Mouse (Mus musculus) adrenal gland (tissue): Measurements from ENCODE around the gene Bahd1.

ENCODE experiments used
- intact Hi-C: fragments of 180-260 bp; cut with DNase I; formaldehyde crosslinking; loops from one replicate; pipeline ENCODE4 v1.15.1; 2025

Bahd1 gene

DNA sequence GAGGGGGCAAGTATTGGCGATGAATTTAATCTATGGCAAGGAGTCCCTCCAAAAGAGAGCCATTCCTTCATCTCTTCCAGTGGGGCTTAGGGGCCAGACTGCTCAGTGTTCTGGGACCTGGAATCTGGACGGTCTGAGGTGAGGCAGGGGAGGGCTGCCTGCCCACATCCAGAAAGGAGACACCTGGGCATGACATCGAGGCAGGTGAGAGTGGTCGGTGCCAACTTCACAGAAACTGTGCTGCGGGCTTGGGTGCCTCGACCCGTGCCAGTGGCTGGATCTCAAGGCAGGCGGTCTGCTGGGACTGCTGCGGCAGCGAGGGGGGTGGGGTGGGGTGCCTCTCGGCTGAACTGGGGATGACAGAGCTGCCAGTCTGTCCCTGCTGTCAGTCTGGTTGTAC, 2.4 kb upstream of the Bahd1 start:
- intact Hi-C loops, result no loop called here

DNA sequence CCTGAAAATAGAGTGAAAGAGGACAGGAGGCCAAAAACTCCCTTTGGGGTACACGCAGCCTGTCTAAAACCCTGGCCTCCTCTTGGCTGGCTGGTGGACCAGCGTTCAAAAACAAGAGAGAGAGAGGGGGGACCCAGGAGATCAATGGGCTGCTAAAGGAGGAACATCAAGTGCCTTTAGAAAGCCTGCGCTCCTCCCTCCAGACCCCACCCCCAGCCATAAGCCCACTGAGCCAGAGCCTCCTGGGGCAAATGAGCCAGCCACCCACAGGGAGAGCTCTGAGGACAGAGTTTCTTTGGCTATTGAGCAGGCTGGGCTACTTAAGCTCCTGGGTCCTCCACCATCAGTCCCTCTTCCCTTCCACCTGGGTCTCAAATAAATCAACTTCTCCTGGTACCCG, 1.4 kb upstream of the Bahd1 start:
- intact Hi-C loops, result no loop called here

DNA sequence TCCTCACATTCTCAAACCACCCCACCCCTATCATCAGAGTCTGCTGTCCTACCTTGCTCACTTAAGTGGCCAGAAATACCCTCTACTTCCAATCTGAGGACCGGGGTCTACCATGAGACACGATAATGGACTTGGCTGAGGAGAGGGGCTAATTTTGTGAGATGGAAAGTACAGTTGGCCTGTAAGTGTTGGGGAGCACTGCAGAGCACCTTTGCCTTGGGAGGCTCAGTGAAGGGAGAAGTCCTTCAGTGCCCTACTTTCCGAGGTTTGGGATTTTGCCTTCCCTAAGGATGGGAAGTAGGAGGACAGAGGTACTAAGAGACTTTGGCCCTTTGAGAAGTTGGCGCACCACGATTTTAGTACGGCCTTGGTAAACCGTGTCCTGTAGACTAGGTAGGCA, 871 bp upstream of the Bahd1 start:
- intact Hi-C loops, result no loop called here

DNA sequence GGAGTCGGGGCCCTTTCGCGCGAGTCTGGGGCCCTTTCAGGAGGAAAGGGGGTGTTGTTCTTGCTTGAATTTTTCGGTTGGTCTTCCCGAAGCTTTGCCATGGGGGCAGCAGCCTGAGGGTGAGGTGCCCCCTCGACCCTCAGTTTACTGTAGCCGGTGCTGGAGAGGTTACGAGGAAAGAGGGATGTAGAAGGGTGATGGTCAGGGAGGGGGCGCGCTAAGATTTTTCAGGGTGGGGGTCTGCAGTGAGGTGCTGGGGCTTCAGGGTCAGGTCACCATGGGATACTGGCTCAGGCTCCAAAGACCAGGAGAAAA, 606 bp downstream of the Bahd1 start:
- intact Hi-C loops, result loop anchor here (5.0 kb wide), 1 partner anchor 72 kb away; no protein-coding TSS in a partner anchor

DNA sequence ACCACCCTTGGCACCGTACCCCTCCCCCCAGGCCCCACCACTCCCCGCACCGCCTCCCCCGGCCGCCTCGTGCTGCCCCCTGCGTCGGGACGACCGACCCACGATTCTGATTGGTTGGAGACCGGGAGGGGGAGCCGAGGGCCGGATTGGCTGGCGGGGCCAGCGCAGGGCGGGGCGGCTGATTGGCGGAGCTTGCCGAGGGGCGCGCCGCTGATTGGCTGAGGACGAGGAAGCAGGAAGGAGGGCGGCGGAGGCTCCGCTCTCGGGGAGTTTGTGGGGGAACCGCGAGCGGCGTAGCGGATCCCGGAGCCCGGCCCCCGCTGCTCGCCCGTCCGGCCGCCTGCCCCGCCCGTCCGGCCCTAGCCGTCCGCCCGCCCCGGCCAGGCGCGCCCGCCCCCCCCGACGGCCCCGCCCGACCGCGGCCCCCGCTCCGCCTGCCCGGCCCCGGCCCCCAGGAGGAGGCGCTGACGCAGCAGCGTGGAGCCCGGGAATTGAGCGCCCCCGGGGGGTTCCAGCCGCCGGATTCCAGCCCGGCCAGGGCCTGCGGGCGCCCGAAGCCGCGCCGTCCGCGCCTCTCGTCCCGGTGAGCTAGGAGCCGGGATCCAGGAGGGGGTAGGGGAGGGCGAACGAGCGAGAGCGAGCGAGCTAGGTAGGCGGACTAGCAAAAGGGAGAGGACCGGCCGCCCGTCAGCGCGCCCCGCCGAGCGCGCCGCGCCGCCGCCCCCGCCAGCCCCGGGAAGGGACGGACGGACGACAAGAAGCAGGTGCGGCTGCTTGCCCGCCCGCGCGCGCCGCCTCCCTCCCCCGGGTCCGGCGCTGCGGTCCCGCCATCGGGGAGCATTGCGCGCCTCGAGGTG, 1.2 kb downstream of the Bahd1 start:
- intact Hi-C loops, result loop anchor here (5.0 kb wide), 1 partner anchor 71 kb away; no protein-coding TSS in a partner anchor

DNA sequence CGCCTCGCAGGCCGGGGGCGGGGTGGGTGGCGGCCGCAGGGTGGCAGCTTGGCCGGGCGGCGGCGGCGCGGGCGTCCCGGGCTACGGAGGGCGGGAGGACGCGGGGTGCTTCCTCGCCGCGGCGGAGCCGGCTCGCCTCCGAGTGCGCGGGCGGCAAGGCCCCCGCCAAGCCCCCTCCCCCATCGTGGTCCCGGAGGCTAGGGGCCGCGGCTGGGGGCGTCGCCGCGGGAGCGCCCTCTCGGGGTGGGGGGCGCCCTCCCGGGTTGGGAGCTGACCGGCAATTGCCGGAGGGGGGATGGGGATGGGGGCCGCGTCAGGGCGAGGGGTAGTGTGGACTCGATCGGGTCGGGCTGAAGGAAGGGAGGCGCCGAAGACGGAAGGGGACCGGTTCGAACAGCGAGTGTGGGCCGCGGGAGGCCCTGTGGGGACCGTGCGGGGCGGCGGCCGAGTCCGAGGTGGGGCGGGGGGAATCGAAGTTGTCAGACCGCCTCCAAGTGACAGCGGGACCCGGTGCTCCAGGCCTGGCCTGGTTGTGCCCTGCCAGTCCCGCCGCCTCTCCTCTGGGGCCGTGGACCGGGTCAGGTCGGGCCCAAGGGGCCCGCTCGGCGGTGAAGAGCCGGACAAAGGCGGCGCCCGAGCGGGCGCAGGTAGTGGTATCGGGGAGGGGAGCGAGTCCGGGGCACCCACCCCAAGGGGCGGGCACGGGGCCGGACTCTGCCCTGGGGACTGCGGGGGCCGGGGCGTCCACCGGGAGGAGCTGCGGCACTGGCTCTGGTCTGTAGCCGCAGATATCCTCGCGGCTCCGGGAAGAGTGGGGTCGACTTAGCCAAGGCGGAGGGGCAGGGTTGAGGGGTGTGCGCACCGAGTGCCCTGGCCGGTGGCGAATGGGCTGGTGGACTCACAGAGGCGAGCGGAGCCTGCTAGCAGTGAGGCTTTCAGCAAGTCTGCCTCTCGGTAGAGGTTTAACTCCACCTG, 2.2 kb downstream of the Bahd1 start:
- intact Hi-C loops, result loop anchor here (5.0 kb wide), 1 partner anchor 70 kb away; no protein-coding TSS in a partner anchor

DNA sequence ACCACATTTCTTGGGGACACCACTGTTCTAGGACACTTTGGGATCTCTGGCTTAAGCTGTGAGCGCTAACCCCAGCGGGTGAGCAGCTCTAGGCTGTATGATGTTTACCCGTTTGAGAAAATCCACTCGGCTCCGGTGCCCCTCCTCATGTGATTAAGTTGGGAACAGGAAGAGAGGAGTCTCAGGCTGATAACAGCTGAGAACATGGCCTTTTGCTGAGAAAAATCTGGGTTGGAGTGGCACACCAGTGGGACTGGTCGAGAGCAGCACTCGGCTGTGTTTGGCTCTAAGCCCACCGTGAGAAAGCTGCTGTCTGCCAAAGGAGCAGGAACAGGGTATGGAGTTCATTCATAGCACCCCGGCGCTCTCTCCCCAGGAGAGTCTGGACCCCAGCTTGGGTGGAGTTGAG, 3.2 kb downstream of the Bahd1 start:
- intact Hi-C loops, result loop anchor here (5.0 kb wide), 1 partner anchor 69 kb away; no protein-coding TSS in a partner anchor

DNA sequence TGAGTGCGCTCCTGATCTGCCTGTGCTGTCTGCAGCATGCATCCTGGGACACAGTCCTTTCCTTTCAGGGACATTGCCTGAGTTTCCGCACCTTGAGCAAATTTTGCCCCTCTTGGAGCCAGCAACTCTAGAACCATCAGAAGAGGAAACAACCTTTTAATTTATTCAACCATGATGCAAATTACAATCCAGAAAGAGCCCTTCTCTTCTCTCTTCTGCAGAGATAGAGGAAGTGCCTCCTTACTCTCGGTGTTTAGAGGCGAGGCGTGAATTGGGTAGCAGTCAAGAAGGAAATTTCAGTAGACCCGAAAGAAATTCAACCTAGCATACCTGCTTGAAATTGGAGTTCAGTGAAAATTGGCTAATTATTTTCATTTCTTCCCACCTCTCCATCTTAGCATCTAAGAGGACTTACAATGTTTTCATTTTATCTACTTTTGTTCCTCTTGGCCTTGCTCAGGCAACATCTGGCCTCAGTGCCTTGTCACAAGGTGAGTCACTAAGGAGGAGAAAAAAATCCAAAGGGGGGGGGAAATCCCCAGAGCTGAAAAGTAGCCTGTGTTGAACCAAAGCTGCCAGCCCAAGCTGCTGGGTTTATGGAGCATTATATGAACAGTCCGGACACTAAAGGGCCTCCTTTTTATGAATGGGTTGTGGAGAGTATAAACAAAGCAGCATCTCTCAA, 5.4 kb downstream of the Bahd1 start:
- intact Hi-C loops, result no loop called here

DNA sequence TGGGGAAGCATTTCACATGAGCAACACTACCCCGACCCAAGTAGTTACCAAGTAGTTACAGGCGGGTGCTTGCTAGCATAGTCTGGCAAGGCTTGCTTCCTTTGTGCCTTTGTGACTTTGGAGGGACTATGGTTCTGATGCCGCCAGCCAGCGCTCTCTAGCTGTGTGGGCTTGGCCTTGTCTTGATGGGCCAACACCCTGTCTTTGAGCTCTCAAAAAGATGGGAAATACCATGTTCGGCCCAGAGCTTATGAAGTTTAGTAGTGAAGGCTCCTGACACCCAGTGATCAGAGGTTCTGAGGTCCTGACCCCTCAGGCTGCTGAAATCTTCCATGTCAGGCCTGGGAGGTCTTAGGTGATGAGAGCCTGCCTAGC, 5.9 kb downstream of the Bahd1 start:
- intact Hi-C loops, result no loop called here

DNA sequence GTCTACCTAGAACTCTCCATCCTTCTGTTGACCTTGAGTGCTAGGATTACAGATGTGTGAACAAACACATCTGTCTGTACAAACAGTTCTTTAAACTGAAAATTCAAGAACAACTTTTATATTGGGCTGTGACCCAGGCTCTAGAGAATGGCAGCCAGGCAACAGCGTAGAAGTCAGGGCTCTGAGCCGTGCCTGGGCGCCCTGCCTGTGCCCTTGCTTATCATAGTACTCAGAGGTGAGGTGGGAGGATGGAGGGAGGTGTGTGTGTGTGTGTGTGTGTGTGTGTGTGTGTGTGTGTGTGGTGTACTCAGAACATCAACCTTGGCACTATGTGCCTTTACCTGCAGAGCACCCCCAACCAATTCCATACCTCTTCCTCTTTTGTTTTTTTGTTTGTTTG, 7.6 kb downstream of the Bahd1 start:
- intact Hi-C loops, result no loop called here

DNA sequence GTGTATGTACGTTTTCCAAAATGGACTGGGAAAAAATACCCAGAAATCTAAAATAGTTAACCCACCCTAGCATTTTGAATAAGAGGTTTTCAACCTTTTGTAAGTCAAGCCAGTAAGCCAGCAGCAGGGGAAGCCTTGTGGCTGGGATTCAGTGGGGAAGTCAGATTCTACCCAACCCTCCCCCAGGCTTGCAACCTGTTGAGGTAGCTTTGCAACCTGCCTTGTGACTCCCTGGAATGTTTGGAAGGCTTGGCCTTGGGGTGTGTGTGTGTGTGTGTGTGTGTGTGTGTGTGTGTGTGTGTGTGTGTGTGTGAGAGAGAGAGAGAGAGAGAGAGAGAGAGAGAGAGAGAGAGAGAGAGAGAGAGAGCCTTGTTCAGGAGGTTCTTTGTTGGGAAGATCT, 9.0 kb downstream of the Bahd1 start:
- intact Hi-C loops, result no loop called here

DNA sequence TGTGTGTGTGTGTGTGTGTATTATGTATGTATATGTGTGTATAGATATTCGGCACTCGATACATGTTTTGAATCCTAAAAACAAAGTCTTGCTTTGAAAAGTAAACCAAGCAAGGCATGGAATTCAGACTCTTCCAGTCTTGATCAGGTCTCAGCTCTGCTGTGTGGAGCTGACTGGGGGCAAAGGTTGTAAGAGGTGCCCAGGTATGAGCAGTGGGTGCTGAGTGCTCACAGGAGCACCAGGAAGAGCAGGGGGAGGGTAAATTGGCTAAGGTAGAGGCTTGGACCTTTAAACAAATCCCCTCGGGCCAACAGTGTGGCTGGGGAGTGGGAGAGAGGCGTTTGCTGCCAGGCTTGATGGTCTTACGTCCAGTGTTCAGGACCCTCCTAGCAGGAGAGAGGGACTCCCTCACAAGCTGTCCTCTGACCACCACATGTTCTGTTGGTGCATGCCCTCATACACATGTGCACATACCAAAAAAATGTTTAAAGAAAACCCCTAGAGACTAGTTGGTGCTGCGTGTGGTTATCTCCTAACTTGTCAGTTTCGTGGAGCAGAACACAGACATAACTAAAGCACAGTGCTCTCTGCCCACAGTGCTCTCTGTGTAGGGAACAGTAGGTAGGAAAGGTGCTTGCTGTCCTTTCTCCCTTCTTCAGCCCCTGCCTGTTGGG, 10.6 kb downstream of the Bahd1 start:
- intact Hi-C loops, result no loop called here

DNA sequence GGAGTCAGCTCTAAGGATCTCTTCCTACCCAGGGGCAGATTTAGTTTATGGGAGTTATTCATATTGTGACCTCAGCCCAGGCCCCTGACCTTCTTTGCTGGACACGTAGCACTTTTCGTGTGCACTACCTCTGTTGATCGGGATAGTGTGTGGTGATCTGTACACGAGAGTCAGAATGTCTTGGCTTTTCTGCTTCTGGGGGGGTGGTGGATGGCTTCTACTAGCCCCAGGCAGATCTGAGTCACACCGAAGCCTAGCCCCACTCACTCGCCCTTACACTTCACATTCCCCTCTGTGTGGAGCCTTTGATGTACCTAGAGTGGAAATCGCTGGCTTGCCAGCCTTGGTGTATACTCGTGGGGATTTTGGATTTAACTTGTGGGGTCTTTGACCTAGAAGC, 12.5 kb downstream of the Bahd1 start:
- intact Hi-C loops, result no loop called here

DNA sequence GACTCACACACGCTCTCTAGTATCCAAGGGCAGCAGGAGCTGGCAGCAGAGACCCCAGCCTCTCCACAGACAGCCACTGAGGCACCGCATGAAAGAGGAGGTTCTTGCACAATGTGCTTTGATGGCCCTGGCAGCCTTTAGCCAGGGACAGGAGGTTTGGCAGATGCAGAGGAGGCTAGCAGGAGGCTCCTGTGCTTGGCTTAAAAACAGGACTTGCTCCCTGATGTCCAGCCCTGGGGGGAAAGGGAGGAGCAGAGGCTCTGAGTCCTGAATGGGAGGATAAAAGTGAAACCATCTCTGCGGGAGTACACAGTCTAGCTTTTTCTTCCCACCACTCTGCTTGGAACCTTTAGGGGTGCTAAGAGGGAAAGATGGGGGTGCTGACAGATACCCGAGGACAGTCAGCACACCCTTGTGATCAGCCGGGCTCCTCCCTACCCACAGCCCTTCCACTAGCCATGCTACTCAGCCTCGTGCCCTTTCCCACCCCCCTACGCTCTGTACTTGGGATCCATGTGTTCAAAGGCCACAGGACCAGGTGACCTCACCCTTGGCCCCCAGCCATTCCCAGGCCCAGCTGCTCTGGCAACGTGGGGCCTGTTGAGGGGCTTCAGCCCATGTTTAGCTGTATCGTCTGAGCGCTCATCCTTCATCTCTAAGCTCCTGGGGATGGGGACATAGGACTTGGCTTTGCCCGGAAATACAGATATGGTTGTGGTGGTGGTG, 13.5 kb downstream of the Bahd1 start:
- intact Hi-C loops, result no loop called here

DNA sequence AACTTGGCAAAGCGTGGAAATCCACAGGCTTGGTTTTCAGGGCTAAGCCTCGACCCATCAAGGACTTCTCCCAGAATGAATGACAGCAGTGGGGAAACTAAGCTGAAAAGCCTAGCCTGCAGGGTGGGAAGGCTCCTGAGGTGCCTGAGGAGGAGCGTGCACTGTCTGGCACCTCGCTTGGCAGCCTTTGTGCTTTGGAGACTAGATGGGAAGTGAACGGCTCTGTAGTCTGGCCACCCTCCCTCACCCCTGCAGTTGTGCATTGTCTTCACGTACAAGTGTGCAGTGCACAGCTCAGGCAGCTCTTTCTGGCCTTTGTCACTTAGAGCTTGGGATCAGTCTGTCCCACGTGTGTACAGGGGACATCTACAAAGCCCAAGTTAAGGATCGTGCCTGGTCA, 14.5 kb downstream of the Bahd1 start:
- intact Hi-C loops, result no loop called here

DNA sequence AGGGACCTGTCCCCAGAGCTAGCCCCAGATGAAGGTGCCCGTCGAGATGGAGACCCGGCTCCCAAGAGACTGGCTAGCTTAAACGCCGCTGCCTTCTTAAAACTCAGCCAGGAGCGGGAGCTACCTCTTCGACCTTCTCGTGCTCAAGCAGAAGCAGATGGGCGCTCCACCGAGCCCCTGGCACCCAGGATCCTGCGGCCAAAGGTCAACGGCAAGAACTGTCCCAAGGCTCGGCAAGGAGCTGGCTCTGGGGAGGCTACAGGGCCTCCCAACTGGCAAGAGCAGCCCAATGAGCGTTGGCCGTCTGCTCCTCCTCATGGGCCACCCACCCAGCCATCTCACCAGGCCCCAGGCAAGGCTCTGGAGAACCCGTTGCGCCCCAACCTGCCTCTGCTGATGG, 16.3 kb downstream of the Bahd1 start:
- intact Hi-C loops, result no loop called here

DNA sequence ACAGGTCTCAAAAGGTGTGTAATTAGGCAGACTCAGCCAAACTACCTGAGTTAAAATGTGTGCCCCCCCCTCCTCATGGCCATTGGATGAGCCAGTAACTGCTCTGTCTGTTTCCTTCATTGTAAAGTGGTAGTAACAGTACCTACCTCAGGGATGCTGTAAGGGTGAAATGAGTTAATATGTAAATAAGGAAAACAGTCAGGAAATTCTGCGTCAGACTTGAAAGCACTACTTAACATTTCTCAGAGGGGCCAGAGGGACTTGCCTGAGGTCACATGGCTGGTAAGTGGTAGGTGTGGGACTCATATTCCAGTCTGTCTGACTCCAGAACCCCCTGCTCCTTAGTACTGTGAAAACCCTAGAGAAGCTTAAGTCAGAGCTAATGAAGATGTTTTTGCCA, 18.4 kb downstream of the Bahd1 start:
- intact Hi-C loops, result no loop called here

DNA sequence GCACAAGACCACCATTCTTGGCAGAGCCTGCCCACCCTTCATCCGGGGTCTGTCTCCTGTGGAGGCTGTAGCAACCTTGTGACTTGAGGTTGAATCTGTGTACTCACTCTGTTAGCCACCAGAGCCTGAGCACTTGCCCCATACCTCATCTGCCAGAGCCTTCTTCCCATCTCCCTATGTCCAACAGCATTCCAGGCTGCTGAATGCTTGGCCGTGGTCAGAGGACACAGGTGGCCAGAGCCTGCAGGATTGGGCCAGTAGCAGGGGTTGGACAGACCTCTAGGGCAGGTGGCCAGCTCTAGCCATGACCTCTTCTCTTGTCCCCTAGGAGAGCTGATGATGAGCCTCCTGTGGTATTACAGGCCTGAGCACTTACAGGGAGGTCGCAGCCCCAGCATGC, 20.3 kb downstream of the Bahd1 start:
- intact Hi-C loops, result no loop called here

DNA sequence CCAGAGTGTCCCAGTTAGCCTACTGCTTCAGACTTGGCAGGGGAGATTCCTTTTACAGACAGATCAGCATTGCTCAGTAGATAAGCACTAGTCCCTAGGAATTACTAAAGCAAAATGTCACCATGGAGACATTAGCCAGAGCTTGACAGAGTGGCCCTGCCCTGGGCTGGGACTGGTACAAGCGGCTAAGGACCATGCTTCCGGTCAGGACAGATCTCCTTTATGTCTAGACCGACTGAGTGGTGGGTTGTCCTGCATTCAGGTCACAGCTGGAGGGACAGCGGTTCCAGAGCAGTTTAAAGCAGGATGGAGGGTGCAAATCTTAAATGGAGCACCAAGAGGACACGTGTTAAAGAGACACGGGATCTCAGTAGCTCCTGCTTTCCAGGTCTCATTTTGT, 25.8 kb downstream of the Bahd1 start:
- intact Hi-C loops, result no loop called here

DNA sequence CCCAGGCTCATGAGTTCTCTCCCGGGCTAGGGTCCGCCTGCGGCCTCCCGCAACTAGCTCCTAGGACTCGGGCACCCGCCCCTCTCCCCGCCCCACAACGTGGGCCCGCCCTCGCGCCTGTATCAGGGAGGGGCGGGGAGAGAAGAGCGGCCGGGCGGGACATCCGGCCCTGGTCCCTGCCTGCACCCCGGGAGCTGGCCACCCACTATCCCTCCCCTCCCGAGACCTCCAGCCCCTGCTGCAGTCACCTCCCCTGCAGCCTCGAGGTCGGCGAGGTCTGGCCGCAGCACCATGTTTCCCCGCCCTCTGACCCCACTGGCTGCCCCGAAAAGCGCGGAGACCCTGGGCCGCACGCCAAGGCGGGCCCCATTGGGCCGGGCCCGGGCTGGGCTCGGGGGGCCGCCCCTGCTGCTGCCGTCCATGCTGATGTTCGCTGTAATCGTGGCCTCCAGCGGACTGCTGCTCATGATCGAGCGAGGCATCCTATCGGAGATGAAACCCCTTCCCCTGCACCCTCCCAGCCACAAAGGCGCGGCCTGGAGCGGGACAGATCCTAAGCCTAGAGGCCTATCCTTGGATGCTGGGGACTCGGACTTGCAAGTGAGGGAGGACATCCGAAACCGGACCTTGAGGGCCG, 26.3 kb downstream of the Bahd1 start, which contains the start of gene Chst14:
Chst14 (plus strand) TSS at position 136 of the 637 bp plus-strand sequence.
- intact Hi-C loops, result no loop called here
